Mouse (Mus musculus) stomach, postnatal 0 days (tissue): ENCODE measurements around the gene Aplp1. TPM values are rescaled to one million over a fixed set of nuclear protein-coding genes. Genes with fewer than 3 reads are reported as not detected.

Experiments used
- ATAC-seq: fragments of 200-750 bp; cut with Nextera tagmentation; 2 replicates; pipeline ENCODE4 v1.8.0; 2017; ENCODE audit not compliant: low FRiP score, low TSS enrichment
- DNase-seq: peaks from one replicate; pipeline ENCODE4 v3.0.0-alpha.2; 2016; ENCODE audit warnings: low spot score
- H3K27ac ChIP-seq: fragments of 300-500 bp; sonication (generic); replicated peaks from 2 replicates; pipeline ENCODE4 v1.5.1; 2014; ENCODE audit warnings: mild to moderate bottlenecking, control low read depth
- H3K27me3 ChIP-seq: fragments of 300-500 bp; sonication (generic); 2 replicates; pipeline ENCODE4 v1.6.1; 2014; ENCODE audit warnings: low read length; ENCODE audit not compliant: control insufficient read depth, insufficient read depth
- H3K36me3 ChIP-seq: fragments of 300-500 bp; sonication (generic); 2 replicates; pipeline ENCODE4 v1.6.1; 2014; ENCODE audit warnings: low read length, mixed read lengths; ENCODE audit not compliant: control insufficient read depth, insufficient read depth
- H3K4me1 ChIP-seq: fragments of 300-500 bp; sonication (generic); replicated peaks from 2 replicates; pipeline ENCODE4 v1.6.1; 2014; ENCODE audit warnings: antibody characterized with exemption; ENCODE audit not compliant: control insufficient read depth, insufficient read depth
- H3K4me2 ChIP-seq: fragments of 300-500 bp; sonication (generic); replicated peaks from 2 replicates; pipeline ENCODE4 v1.6.1; 2014; ENCODE audit warnings: low read depth, mild to moderate bottlenecking, control low read depth, moderate library complexity
- H3K4me3 ChIP-seq: fragments of 300-500 bp; sonication (generic); 2 replicates; pipeline ENCODE4 v1.5.1; 2014; ENCODE audit warnings: low read depth, low read length, control low read depth
- H3K9ac ChIP-seq: fragments of 300-500 bp; sonication (generic); 2 replicates; pipeline ENCODE4 v1.6.1; 2014; ENCODE audit warnings: mild to moderate bottlenecking, low read length, control low read depth, mixed read lengths
- H3K9me3 ChIP-seq: fragments of 300-500 bp; sonication (generic); 2 replicates; pipeline ENCODE4 v1.6.1; 2016; ENCODE audit warnings: low read length; ENCODE audit not compliant: control insufficient read depth
- CTCF ChIP-seq: IDR thresholded peaks from 2 replicates; pipeline ENCODE4 v1.5.1; 2016; ENCODE audit warnings: antibody characterized with exemption, low read depth, mild to moderate bottlenecking, moderate library complexity
- EP300 ChIP-seq: optimal IDR thresholded peaks from 2 replicates; pipeline ENCODE3; 2016; ENCODE audit warnings: antibody characterized with exemption
- WGBS: fragments of 180-500 bp; shearing (Covaris S2); extraction: QIAGEN DNeasy Blood & Tissue Kit; methylation state at CpG from one replicate; pipeline ENCODE4 v1.1.7; 2014; 5-methylcytosine and 5-hydroxymethylcytosine counted together
- polyA plus RNA-seq: library from polyadenylated mRNA; unstranded; fragments of >200 nt; fragmentation: Nextera tagmentation; extraction: Ambion mirVana; gene quantifications from 2 replicates; pipeline ENCODE4 v1.2.1, GENCODE M21; 2015

Gene Aplp1
- polyA plus RNA-seq, 1 experiment from 2014 or later, result 21.7 TPM

DNA sequence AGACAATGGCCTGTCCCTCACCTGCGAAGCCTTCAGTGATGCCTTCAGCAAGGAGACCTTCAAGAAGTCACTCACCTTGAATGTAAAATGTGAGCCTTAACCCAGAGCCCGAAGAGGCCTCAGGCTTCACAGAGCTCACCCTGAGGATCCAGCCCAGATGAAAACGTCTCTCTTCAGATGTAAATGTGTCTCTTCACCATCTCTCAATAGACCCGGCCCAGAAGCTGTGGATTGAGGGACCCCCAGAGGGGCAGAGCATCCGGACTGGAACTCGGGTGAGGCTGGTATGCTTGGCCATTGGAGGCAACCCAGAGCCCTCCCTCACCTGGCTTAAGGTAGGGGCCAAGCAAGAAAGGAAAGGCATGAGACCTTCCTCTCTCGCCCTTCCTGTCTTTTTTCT lies 18.2 kb upstream of the Aplp1 start:
- ATAC-seq (no peak), DNase-seq (no peak)
- WGBS, result 35% methylated on average over 7 of the region's 7 CpGs
- H3K4me3 ChIP-seq, result no peak overlapping the region
- H3K9me3 ChIP-seq, result no peaks in the 10 kb centered on the region
- H3K27me3 ChIP-seq, result peaks cover 12% of the 10 kb centered on the region; the same call in 1 of the 2 replicates
- no peak overlapping the region for H3K9ac ChIP-seq
- no peak overlapping the region for H3K27ac ChIP-seq
- H3K36me3 ChIP-seq, result no peaks in the 10 kb centered on the region
- no peak for TF ChIP-seq CTCF
- no peak for TF ChIP-seq EP300
- H3K4me1 ChIP-seq, result no peaks in the 10 kb centered on the region
- H3K4me2 ChIP-seq, result no peak overlapping the region

DNA sequence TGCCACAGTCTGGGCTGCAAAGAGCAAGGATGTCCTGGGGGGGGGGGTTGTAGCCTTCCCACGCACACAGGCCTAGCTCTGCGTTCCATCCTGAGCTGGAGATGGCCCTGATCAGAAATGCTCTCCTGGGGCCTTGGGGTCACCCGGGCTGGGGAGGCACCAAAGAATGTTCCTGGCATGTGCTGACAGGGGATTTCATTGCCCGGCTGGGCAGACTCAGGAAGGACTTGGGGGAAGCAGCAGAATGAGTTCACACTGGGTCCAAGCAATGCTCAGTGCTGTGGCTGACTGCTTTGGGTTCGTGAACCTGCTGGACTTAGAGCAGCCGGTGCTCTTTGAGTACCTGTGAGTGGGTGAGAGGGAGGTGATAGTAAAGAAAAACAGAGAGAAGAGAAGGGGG lies 14.1 kb upstream of the Aplp1 start:
- no peak overlapping the region for H3K4me3 ChIP-seq
- H3K9me3 ChIP-seq, result no peaks in the 10 kb centered on the region
- H3K27ac ChIP-seq, result no peak overlapping the region
- H3K27me3 ChIP-seq, result peaks cover 20% of the 10 kb centered on the region
- TF ChIP-seq EP300 (no peak), CTCF (no peak)
- DNase-seq, result no peak
- no peaks in the 10 kb centered on the region for H3K36me3 ChIP-seq
- H3K9ac ChIP-seq, result no peak overlapping the region
- 41% methylated on average over 6 of the region's 6 CpGs for WGBS
- no peak for ATAC-seq
- no peak overlapping the region for H3K4me2 ChIP-seq
- no peaks in the 10 kb centered on the region for H3K4me1 ChIP-seq

DNA sequence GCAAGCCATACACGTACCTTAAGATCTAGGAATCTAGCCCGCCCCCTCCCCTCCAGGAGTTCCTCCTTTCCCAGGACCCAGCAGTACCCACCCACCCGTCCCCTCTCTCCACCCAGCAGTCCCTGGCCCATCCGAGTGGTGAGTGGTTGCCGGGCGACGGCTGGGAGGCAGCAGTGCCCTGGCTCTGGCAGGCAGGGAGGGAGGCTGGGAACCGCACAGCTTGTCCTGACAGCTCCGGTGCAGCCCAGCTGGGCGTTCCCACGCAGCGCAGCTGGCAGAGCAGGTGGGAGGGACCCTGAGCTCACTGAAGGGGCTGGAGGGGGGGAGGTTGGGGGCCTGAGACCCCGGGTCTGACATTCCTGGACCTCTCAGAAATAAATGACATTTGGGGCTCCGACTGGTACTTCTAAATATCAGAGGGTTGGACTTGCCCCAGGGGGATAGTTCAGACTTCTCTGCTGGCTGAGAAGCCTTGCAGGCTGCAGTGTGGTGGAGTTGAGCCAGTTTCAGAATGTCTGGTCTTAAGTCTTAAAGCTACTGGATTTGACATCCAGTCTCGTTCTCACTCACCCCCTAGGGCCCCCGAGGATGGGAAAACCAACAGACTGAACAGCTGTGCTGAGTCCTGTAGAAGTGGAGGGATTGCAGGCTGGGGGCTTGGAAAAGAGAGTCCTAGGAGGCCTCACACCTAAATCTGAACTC lies 12.4 kb upstream of the Aplp1 start, which contains the start of the genes Kirrel2 and Nphs1:
Gene Kirrel2, minus strand, starts transcription at position 62 of the 702 bp plus-strand sequence.
Gene Nphs1, plus strand, starts transcription at position 687 of the 702 bp plus-strand sequence.
- 3% methylated on average over 16 of the region's 16 CpGs for WGBS
- Histone ChIP-seq H3K4me1 (0 out of 2 replicates have a peak, but pooled peaks cover 2% of the 10 kb centered on the region), H3K27me3 (peaks cover 23% of the 10 kb centered on the region), H3K27ac (no peak within 1 kb of the TSS), H3K36me3 (no peaks in the 10 kb centered on the region), H3K9ac (no peak within 1 kb of the TSS), H3K4me2 (peak within 1 kb of the TSS; percentile 34), H3K9me3 (no peaks in the 10 kb centered on the region), H3K4me3 (peak within 1 kb of the TSS; percentile 6; the same call in 1 of the 2 replicates)
- TF ChIP-seq CTCF, result no peak
- no peak for TF ChIP-seq EP300
- DNase-seq (peak; percentile 33), ATAC-seq (peak; percentile 53; the same call in 1 of the 2 replicates)

DNA sequence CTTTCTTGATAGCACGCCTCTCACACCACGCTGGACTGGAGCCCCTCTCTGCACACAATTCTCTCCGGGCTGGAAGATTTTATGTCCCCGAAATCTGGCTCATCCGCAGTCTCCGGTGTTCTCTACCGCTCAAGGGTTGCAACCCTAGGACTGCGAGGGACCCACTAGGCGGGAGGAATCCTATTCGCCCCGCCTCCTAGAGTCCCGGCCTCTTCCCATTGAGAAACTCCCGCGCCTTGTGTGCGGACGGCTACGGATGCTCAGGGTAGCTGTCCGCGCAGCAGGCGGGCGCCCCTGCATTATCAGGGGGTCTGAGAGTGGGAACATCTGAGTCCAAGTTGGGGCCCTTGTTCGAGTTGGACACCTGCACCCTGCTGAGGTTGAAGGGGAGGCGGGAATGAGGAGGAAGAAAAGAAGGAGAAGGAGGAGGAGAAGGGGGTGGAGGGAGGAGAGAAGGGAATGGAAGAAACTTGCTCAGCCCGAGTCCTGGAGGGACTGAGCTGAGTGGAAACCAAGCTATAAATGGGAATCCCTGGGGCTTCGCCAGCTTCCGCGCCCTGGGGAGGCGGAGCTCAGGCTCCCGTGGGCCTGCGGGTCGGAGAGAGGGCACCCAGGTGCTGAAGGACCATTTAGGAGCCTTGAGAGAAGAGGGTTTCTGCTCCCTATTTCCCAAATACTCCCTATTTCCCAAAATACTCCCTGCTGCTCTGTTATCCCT lies 11.7 kb upstream of the Aplp1 start:
- DNase-seq (no peak), ATAC-seq (no peak)
- 0 out of 2 replicates have a peak, but pooled peaks cover 2% of the 10 kb centered on the region for H3K4me1 ChIP-seq
- no peaks in the 10 kb centered on the region for H3K36me3 ChIP-seq
- H3K4me2 ChIP-seq, result peak overlapping the region; percentile 34
- under 1% methylated on average over 31 of the region's 31 CpGs for WGBS
- H3K27me3 ChIP-seq, result peaks cover 23% of the 10 kb centered on the region
- TF ChIP-seq CTCF, result no peak
- TF ChIP-seq EP300, result no peak
- H3K9ac ChIP-seq, result no peak overlapping the region
- no peak overlapping the region for H3K27ac ChIP-seq
- H3K9me3 ChIP-seq, result no peaks in the 10 kb centered on the region
- peak overlapping the region; percentile 6; the same call in 1 of the 2 replicates for H3K4me3 ChIP-seq

DNA sequence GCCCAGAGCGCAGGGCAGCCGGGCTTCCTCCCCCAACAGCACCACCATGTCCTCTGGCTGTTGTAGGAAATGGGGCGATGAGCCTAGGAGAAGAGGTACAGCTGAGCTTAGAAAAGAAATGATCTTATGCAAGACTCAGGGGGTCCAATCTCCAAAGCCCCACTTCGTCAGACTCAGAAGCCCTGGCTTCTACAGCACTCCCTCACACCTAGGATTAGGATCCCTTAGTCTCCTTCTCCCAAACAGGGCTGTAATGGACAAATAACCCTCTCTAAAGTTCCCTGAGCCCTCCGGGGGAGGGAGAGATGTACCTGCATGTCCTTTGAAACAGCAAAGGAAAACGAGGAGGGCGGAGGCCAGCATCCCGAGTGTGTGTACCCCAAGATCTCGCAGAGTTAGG lies 11.2 kb upstream of the Aplp1 start:
- TF ChIP-seq EP300, result no peak
- TF ChIP-seq CTCF, result no peak
- H3K27ac ChIP-seq, result no peak overlapping the region
- no peak for DNase-seq
- no peak for ATAC-seq
- no peak overlapping the region; the same call in 1 of the 2 replicates for H3K4me2 ChIP-seq
- no peaks in the 10 kb centered on the region for H3K9me3 ChIP-seq
- 1% methylated on average over 9 of the region's 9 CpGs for WGBS
- H3K9ac ChIP-seq, result no peak overlapping the region
- no peaks in the 10 kb centered on the region for H3K36me3 ChIP-seq
- 0 out of 2 replicates have a peak overlapping the region, but pooled peaks have one; percentile 6 for H3K4me3 ChIP-seq
- H3K27me3 ChIP-seq, result peaks cover 23% of the 10 kb centered on the region
- 0 out of 2 replicates have a peak, but pooled peaks cover 2% of the 10 kb centered on the region for H3K4me1 ChIP-seq
